Mouse (Mus musculus) spleen, adult 2 months (tissue): ENCODE data around the gene Pusl1. TPM values are rescaled to one million over a fixed set of nuclear protein-coding genes. Genes with fewer than 3 reads are reported as not detected.

Experiments used
- DNase-seq, 2 experiments: peaks; one replicate each; pipeline versions ENCODE4 v3.0.0 to v3.0.0-alpha.2; 2012 to 2021; ENCODE audit warnings: low spot score in 2 of 2, low read depth in 1 of 2
- H3K27ac ChIP-seq: fragments of 200-500 bp; 2 replicates; pipeline ENCODE4 v1.5.1; 2012; ENCODE audit warnings: low read length, inconsistent platforms; ENCODE audit not compliant: insufficient read depth
- H3K27me3 ChIP-seq: fragments of 200-500 bp; 2 replicates; pipeline ENCODE4 v1.6.1; 2012; ENCODE audit warnings: mild to moderate bottlenecking, moderate library complexity, low read length, inconsistent platforms; ENCODE audit not compliant: control insufficient read depth, insufficient read depth
- H3K36me3 ChIP-seq: fragments of 200-500 bp; 2 replicates; pipeline ENCODE4 v1.6.1; 2012; ENCODE audit warnings: mild to moderate bottlenecking, low read length, inconsistent platforms; ENCODE audit not compliant: control insufficient read depth, insufficient read depth
- H3K4me1 ChIP-seq: fragments of 200-500 bp; 2 replicates; pipeline ENCODE4 v1.6.1; 2011; ENCODE audit warnings: inconsistent platforms; ENCODE audit not compliant: control insufficient read depth, insufficient read depth, insufficient read length
- H3K4me3 ChIP-seq: fragments of 200-500 bp; 2 replicates; pipeline ENCODE4 v1.5.1; 2011; ENCODE audit warnings: mild to moderate bottlenecking, inconsistent platforms; ENCODE audit not compliant: insufficient read depth, insufficient read length; ENCODE audit errors: extremely low read depth
- CTCF ChIP-seq: fragments of 200-500 bp; IDR thresholded peaks from 2 replicates; pipeline ENCODE4 v1.5.1; 2011; ENCODE audit warnings: mild to moderate bottlenecking, inconsistent platforms; ENCODE audit not compliant: insufficient read depth, insufficient read length, insufficient replicate concordance; ENCODE audit errors: extremely low read depth
- POLR2A ChIP-seq: fragments of 200-500 bp; IDR thresholded peaks from 2 replicates; pipeline ENCODE4 v1.6.1; 2011; ENCODE audit warnings: low read depth, low read length, inconsistent platforms
- WGBS: fragments of 180-500 bp; shearing (Covaris S2); methylation state at CpG from one replicate; pipeline ENCODE4 v1.1.7; 2018; 5-methylcytosine and 5-hydroxymethylcytosine counted together
- polyA plus RNA-seq: library from polyadenylated mRNA; depleted of rRNA; stranded (reverse); fragments of >200 nt; gene quantifications from 2 replicates; pipeline ENCODE4 v1.2.3, GENCODE M21; 2012; rRNA removed

Gene Pusl1
- 48.8 and 70.1 TPM in 2 replicates for polyA plus RNA-seq

DNA sequence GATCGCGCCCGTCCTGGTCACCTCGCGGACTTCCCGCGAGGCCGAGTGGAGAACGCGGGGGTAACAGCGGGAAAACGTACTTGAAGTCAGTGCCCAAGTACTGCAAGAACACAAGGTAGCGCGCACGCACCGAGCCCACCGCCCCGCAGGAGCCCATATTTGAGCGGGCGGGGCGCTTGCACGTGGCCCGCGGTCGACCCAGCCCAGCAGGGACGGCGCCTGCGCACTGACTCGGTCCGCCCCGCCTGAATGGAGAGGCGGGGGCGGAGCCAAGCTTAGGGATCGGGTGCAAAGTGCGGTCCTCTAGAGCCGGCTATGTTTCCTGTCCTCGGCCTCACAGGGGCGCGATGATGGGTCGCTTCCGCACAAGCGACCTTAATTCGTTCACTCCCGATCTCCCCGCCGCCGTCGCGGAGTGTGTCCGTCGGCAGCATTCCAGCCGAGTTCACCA lies at the start of gene Pusl1, which contains the start of gene Acap3:
Gene Pusl1 (minus strand): TSS at position 231 of the 451 bp plus-strand sequence.
Gene Acap3 (plus strand): TSS at position 272 of the 451 bp plus-strand sequence.
- Histone ChIP-seq H3K27me3 (no peaks in the 10 kb centered on the region), H3K4me1 (peaks cover 23% of the 10 kb centered on the region), H3K27ac (peak within 1 kb of the TSS; percentile 99), H3K4me3 (peak within 1 kb of the TSS; percentile 91), H3K36me3 (peaks cover 13% of the 10 kb centered on the region)
- DNase-seq, result peak; percentile 90 to 95
- under 1% methylated on average over 52 of the region's 52 CpGs for WGBS
- no peak for TF ChIP-seq CTCF
- TF ChIP-seq POLR2A, result no peak

DNA sequence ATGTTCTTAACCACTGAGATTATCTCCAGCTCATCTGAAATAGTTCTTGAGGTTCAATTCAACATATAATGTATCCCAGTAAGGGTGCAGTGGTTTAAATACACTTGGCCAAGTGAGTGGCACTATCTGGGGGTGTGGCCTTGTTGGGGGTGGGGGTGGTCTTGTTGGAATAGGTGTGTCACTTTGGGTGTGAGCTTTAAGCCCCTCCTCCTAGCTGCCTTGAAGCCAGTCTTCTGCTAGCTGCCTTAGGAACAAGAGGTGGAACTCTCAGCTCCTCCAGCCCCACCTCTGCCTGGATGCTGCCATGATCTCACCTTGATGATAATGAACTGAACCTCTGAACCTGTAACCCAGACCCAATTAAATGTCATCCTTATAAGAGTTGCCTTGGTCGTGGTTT lies 40.5 kb upstream of the Pusl1 start:
- Histone ChIP-seq H3K36me3 (no peaks in the 10 kb centered on the region), H3K27ac (no peak overlapping the region), H3K4me3 (no peak overlapping the region), H3K27me3 (no peaks in the 10 kb centered on the region), H3K4me1 (no peaks in the 10 kb centered on the region)
- DNase-seq, result no peak
- WGBS, result 59% methylated on average over 1 of the region's 1 CpGs
- TF ChIP-seq CTCF (no peak), POLR2A (no peak)

DNA sequence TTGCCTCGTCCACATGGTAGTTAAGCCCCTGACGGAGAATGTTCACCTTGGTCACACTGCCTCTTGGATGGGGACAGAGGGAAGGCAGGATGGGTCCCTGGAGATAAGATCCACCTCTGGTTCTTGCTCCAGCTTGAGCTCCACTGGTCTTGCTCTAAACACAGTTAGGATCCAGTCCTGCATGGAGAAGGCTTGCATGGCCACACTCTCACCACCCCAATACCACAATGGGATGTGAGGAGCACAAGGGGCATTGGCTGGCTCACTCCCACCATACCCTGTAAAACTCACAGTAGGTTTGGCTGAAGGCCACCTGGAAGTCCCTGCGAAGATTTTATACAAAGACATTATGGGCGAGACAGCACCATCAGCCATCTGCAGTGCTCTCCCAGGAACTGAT lies 17.2 kb upstream of the Pusl1 start:
- no peak overlapping the region for H3K4me3 ChIP-seq
- DNase-seq, result peak in 1 of 2 experiments; percentile 1
- TF ChIP-seq POLR2A, result no peak
- no peak for TF ChIP-seq CTCF
- no peaks in the 10 kb centered on the region for H3K27me3 ChIP-seq
- peaks cover 3% of the 10 kb centered on the region for H3K36me3 ChIP-seq
- H3K4me1 ChIP-seq, result no peaks in the 10 kb centered on the region
- WGBS, result 81% methylated on average over 4 of the region's 4 CpGs
- H3K27ac ChIP-seq, result no peak overlapping the region

DNA sequence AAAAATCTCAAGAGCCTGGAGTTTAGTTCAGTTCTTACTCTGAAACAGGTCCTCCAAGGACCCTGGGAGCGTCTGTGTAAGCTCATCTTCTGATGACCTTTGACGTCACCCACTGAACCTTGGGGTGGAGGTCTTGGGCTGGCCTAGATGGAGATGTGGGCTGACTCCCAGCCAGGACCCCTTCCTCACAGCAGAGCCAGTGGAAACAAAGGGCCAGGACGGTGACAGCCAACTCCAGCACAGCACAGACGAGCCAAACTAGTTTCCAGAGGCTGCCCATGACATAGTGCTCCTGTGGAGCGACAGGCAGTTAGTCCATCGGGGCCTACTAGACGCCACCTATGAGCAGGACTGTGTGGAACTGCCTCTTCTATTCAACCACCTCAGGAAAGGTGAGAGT lies 16.7 kb upstream of the Pusl1 start:
- H3K4me1 ChIP-seq, result no peaks in the 10 kb centered on the region
- 79% methylated on average over 7 of the region's 7 CpGs for WGBS
- no peak overlapping the region for H3K4me3 ChIP-seq
- no peaks in the 10 kb centered on the region for H3K27me3 ChIP-seq
- TF ChIP-seq POLR2A (no peak), CTCF (no peak)
- H3K27ac ChIP-seq, result no peak overlapping the region
- peak in 1 of 2 experiments; percentile 1 for DNase-seq
- peaks cover 5% of the 10 kb centered on the region for H3K36me3 ChIP-seq

DNA sequence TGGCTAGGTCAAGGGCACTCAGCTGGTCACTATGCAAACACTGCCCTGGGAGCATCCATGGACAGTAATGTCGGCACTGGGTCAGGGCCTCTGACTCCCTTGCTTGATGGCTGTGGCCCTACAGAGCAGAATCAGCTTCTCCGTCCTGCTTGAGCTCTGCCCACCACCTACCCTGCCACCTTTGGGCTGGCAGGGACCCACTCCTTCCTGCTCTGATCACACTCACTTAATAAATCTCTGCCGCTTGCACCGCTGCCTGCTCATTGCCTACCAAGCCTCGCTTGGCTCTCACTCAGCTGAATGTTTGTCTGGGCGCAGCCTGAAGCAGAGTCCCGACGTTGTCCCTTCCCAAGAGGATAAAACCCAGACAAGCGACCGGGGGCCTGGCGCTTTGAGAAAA lies 15.4 kb upstream of the Pusl1 start:
- TF ChIP-seq POLR2A, result no peak
- no peak for TF ChIP-seq CTCF
- no peak overlapping the region for H3K4me3 ChIP-seq
- peaks cover 18% of the 10 kb centered on the region for H3K36me3 ChIP-seq
- DNase-seq, result no peak
- no peaks in the 10 kb centered on the region for H3K4me1 ChIP-seq
- 94% methylated on average over 11 of the region's 11 CpGs for WGBS
- H3K27ac ChIP-seq, result no peak overlapping the region
- H3K27me3 ChIP-seq, result no peaks in the 10 kb centered on the region

DNA sequence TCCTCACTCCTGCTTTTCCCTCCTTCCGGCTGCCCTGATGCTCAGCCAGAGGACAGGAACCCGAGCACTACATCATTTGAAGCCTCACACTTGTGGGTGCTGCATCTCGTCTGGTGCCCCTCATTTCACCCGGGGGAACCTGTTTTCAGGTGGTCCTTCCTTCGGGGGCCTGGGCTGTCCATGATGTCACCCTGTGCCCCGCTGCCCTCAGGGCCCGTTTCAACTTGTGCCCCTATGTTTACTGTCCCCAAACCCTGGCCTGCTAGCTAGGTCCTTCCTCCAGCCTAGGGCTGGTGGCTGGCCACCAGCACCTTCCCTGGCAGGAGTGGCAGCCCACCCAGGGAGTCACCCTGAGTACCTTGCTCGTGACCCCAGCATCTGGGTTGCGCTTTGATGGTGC lies 14.5 kb upstream of the Pusl1 start:
- DNase-seq, result no peak
- H3K36me3 ChIP-seq, result peaks cover 22% of the 10 kb centered on the region
- 96% methylated on average over 9 of the region's 9 CpGs for WGBS
- H3K27me3 ChIP-seq, result no peaks in the 10 kb centered on the region
- no peaks in the 10 kb centered on the region for H3K4me1 ChIP-seq
- H3K4me3 ChIP-seq, result no peak overlapping the region
- H3K27ac ChIP-seq, result no peak overlapping the region
- TF ChIP-seq CTCF (no peak), POLR2A (no peak)

DNA sequence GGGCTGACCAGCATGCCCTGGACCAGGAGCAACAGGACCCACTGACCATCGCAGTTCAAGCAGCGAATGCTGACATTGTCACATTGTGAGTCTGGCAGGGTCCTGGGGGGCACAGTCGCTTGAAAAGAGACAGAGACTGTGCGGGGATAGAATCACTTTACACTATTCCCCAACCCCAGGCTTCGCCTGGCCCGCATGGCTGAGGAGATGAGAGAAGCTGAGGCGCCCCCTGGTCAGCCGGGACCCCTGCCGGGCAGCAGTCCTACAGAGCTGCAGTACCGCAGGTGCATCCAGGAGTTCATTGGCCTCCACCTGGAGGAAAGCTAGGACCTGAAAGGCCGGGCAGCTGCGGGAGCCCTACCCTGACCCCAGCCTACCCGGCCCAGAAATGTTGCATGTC lies 14.1 kb upstream of the Pusl1 start:
- Histone ChIP-seq H3K27ac (no peak overlapping the region), H3K27me3 (no peaks in the 10 kb centered on the region), H3K4me1 (no peaks in the 10 kb centered on the region), H3K36me3 (peaks cover 27% of the 10 kb centered on the region), H3K4me3 (no peak overlapping the region)
- DNase-seq, result no peak
- 95% methylated on average over 13 of the region's 13 CpGs for WGBS
- TF ChIP-seq CTCF, result no peak
- no peak for TF ChIP-seq POLR2A
